In genomic region chr13:12129121-12129520, GRCm38 (mm10) we compare ENCODE assay signal across 22 mouse cellular contexts. TPM values are rescaled to one million over a fixed set of nuclear protein-coding genes. Genes with fewer than 3 reads are reported as not detected.
DNase-seq lines count a peak whose midpoint lies in the region; ATAC-seq and TF ChIP-seq lines count a peak whose summit lies in the region.
"Had no signal": no experiment of that assay in that cellular context is flagged by ENCODE, and none has a peak within 500 bp of the region (broad histone marks: within the 10 kb centered on the region; RNA-seq: fewer than 3 reads in every experiment).

No protein-coding gene starts in this region.

- no peak for TF ChIP-seq CTCF in heart, postnatal 0 days (IDR thresholded peaks at IDR 0.05; ENCODE audit: low read depth)

- no peaks in the 10 kb centered on the region for H3K36me3 ChIP-seq in heart, embryonic 13.5 days
- no peaks in the 10 kb centered on the region for H3K36me3 ChIP-seq in heart, postnatal 0 days (replicated peaks; ENCODE audit: control insufficient read depth, insufficient read depth, low read length)
- no peaks in the 10 kb centered on the region for H3K36me3 ChIP-seq in kidney, embryonic 15.5 days
- H3K36me3 ChIP-seq: embryonic facial prominence, embryonic 15.5 days; forebrain, embryonic 10.5 days; hindbrain, embryonic 15.5 days had no signal

- no peaks in the 10 kb centered on the region for H3K9me3 ChIP-seq in heart, embryonic 13.5 days
- H3K9me3 ChIP-seq in heart, postnatal 0 days (replicated peaks; ENCODE audit: control insufficient read depth, low read length), result no peaks in the 10 kb centered on the region
- no peaks in the 10 kb centered on the region for H3K9me3 ChIP-seq in kidney, embryonic 15.5 days (replicated peaks)
- H3K9me3 ChIP-seq: embryonic facial prominence, embryonic 15.5 days; forebrain, embryonic 10.5 days; hindbrain, embryonic 15.5 days had no signal

- intact Hi-C loops in heart, postnatal 14 days (cut with DNase I), result no loop called here

- no peak overlapping the region for H3K4me3 ChIP-seq in heart, embryonic 13.5 days
- H3K4me3 ChIP-seq in heart, postnatal 0 days (ENCODE audit: low read depth, low read length), result no peak overlapping the region
- H3K4me3 ChIP-seq in kidney, embryonic 15.5 days (replicated peaks), result no peak overlapping the region
- H3K4me3 ChIP-seq: embryonic facial prominence, embryonic 15.5 days; erythroblast, embryonic 14.5 days; forebrain, embryonic 10.5 days; hindbrain, embryonic 15.5 days had no signal

- H3K27ac ChIP-seq in heart, embryonic 13.5 days (replicated peaks), result peak overlapping the region; percentile 97
- H3K27ac ChIP-seq in heart, postnatal 0 days (ENCODE audit: low read depth), result peak overlapping the region; percentile 97
- H3K27ac ChIP-seq in kidney, embryonic 15.5 days, result no peak overlapping the region
- H3K27ac ChIP-seq: embryonic facial prominence, embryonic 15.5 days; forebrain, embryonic 10.5 days; hindbrain, embryonic 15.5 days had no signal

- no peak overlapping the region for H3K4me2 ChIP-seq in heart, embryonic 13.5 days
- H3K4me2 ChIP-seq in heart, postnatal 0 days (ENCODE audit: low read depth, low read length), result no peak overlapping the region
- no peak overlapping the region for H3K4me2 ChIP-seq in kidney, embryonic 15.5 days
- H3K4me2 ChIP-seq: embryonic facial prominence, embryonic 15.5 days; hindbrain, embryonic 15.5 days had no signal

- TF ChIP-seq EP300 in heart, postnatal 0 days (IDR thresholded peaks at IDR 0.05; ENCODE audit: low read depth), result peak; percentile 77; the same call in 1 of the 2 replicates

- DNase-seq in heart, adult 11 months, result peak; percentile 96
- DNase-seq in heart, postnatal 14 days, result no peak
- DNase-seq in heart, adult 9 months (ENCODE audit: low spot score in 2 of 2), result peak; percentile 61 to 63
- peak; percentile 75 for DNase-seq in heart, postnatal 0 days (ENCODE audit: low spot score)
- no peak for DNase-seq in layer of hippocampus, adult 9-10 months (ENCODE audit: low spot score)
- no peak for DNase-seq in adrenal gland, postnatal 4 days (ENCODE audit: low spot score in 2 of 2)
- DNase-seq: adrenal gland, adult 2 months; adrenal gland, postnatal 25 days; cerebellum, adult 2 months; cerebellum, postnatal 10 days; gastrocnemius, postnatal 36 days; kidney, adult 8-10 months had no signal

- no peaks in the 10 kb centered on the region for H3K27me3 ChIP-seq in heart, embryonic 13.5 days (replicated peaks)
- no peaks in the 10 kb centered on the region for H3K27me3 ChIP-seq in heart, postnatal 0 days (ENCODE audit: control insufficient read depth, insufficient read depth, low read length)
- no peaks in the 10 kb centered on the region for H3K27me3 ChIP-seq in kidney, embryonic 15.5 days
- H3K27me3 ChIP-seq: embryonic facial prominence, embryonic 15.5 days; hindbrain, embryonic 15.5 days had no signal

- 37% methylated on average over 1 of the region's 1 CpGs for WGBS in heart, embryonic 13.5 days
- 39% methylated on average over 1 of the region's 1 CpGs for WGBS in heart, postnatal 0 days
- 88% methylated on average over 1 of the region's 1 CpGs for WGBS in kidney, embryonic 15.5 days

- H3K9ac ChIP-seq in heart, embryonic 13.5 days, result 0 out of 2 replicates have a peak overlapping the region, but pooled peaks have one; percentile 37
- no peak overlapping the region for H3K9ac ChIP-seq in heart, postnatal 0 days (replicated peaks; ENCODE audit: low read depth, low read length)
- no peak overlapping the region for H3K9ac ChIP-seq in kidney, embryonic 15.5 days
- H3K9ac ChIP-seq: embryonic facial prominence, embryonic 15.5 days; hindbrain, embryonic 15.5 days had no signal

- ATAC-seq in heart, embryonic 13.5 days (ENCODE audit: extremely low read depth, insufficient number of reproducible peaks, low FRiP score, low TSS enrichment), result no peak
- peak; percentile 16 for ATAC-seq in heart, postnatal 0 days (ENCODE audit: insufficient read depth, low read depth)
- ATAC-seq in kidney, embryonic 15.5 days (replicated peaks; ENCODE audit: low FRiP score), result no peak
- ATAC-seq: forebrain, embryonic 14.5 days; intestine, embryonic 16.5 days; Patski had no signal

- H3K4me1 ChIP-seq in heart, embryonic 13.5 days, result peaks cover 91% of the 10 kb centered on the region
- H3K4me1 ChIP-seq in heart, postnatal 0 days (ENCODE audit: control insufficient read depth, insufficient read depth), result peaks cover 65% of the 10 kb centered on the region
- H3K4me1 ChIP-seq in kidney, embryonic 15.5 days, result no peaks in the 10 kb centered on the region
- H3K4me1 ChIP-seq: embryonic facial prominence, embryonic 15.5 days; forebrain, embryonic 10.5 days had no signal

RNA-seq across cellular contexts. Expression of gene Ryr2, which starts 22.4 kb away (rescaled TPM):
- total RNA-seq in heart, postnatal 14 days (2021), result 1,000 to 10,000 TPM in 1 of 2 experiments, 100 to 1,000 TPM in 1; 977 to 1,003 TPM
- 20.9 and 22.5 TPM in 2 replicates for polyA plus RNA-seq in heart, embryonic 13.5 days (2015; fragmentation: Nextera tagmentation; extraction: Ambion mirVana)
- 317 and 396 TPM in 2 replicates for total RNA-seq in heart, postnatal 0 days (2014; rRNA removed; ENCODE audit: low replicate concordance)
- polyA plus RNA-seq in heart, postnatal 0 days (2015; fragmentation: Nextera tagmentation; extraction: Ambion mirVana), result 48.2 and 61.4 TPM in 2 replicates
- total RNA-seq in adrenal gland, postnatal 4 days (2021), result 10 to 100 TPM; 15.4 to 16.9 TPM
- polyA plus RNA-seq in kidney, embryonic 15.5 days (2015; fragmentation: Nextera tagmentation; extraction: Ambion mirVana), result 0.15 and 0.42 TPM in 2 replicates
- polyA plus RNA-seq: C2C12; erythroblast, embryonic 14.5 days; Patski had no signal

Comparison
In these comparisons a context has a peak if more than half of its experiments do, and no peak if none do; other contexts are left out.
1. DNase-seq: peak in heart, adult 11 months (single experiment), heart, adult 9 months (2 of 2) and heart, postnatal 0 days (single experiment); none in heart, postnatal 14 days (0 of 2), layer of hippocampus, adult 9-10 months (single experiment) and adrenal gland, postnatal 4 days (0 of 2).
2. RNA of gene Ryr2, which starts 22.4 kb away (total RNA-seq): 977 to 1,003 TPM in heart, postnatal 14 days and 317 to 396 TPM in heart, postnatal 0 days; 15.4 to 16.9 TPM in adrenal gland, postnatal 4 days; every median in the first group is over 10 times any median in the second.